Mouse (Mus musculus) hindbrain, embryonic 11.5 days (tissue): ENCODE data around the gene Gm20388. TPM values are rescaled to one million over a fixed set of nuclear protein-coding genes. Genes with fewer than 3 reads are reported as not detected.

ENCODE experiments used
- ATAC-seq: fragments of 200-750 bp; cut with Nextera tagmentation; 2 replicates; pipeline ENCODE4 v1.8.0; 2017; ENCODE audit warnings: mild to moderate bottlenecking, moderate TSS enrichment, moderate library complexity; ENCODE audit not compliant: low FRiP score
- DNase-seq: peaks from one replicate; pipeline ENCODE4 v3.0.0-alpha.2; 2015; ENCODE audit warnings: low spot score
- H3K27ac ChIP-seq: fragments of 300-500 bp; sonication (generic); 2 replicates; pipeline ENCODE4 v1.5.1; 2014; ENCODE audit warnings: mild to moderate bottlenecking, low read depth, low read length
- H3K27me3 ChIP-seq: fragments of 300-500 bp; sonication (generic); 2 replicates; pipeline ENCODE4 v1.6.1; 2014; ENCODE audit warnings: mild to moderate bottlenecking, low read length, moderate library complexity, mixed read lengths; ENCODE audit not compliant: control insufficient read depth, insufficient read depth
- H3K36me3 ChIP-seq: fragments of 300-500 bp; sonication (generic); 2 replicates; pipeline ENCODE4 v1.6.1; 2014; ENCODE audit warnings: mild to moderate bottlenecking, low read length, moderate library complexity, mixed read lengths; ENCODE audit not compliant: control insufficient read depth, insufficient read depth
- H3K4me1 ChIP-seq: fragments of 300-500 bp; sonication (generic); replicated peaks from 2 replicates; pipeline ENCODE4 v1.6.1; 2014; ENCODE audit warnings: low read length, mixed read lengths; ENCODE audit not compliant: control insufficient read depth, insufficient read depth
- H3K4me2 ChIP-seq: fragments of 300-500 bp; sonication (generic); replicated peaks from 2 replicates; pipeline ENCODE4 v1.6.1; 2014; ENCODE audit warnings: mild to moderate bottlenecking, low read depth, low read length
- H3K4me3 ChIP-seq: fragments of 300-500 bp; sonication (generic); 2 replicates; pipeline ENCODE4 v1.5.1; 2014; ENCODE audit warnings: low read depth, low read length
- H3K9ac ChIP-seq: fragments of 300-500 bp; sonication (generic); 2 replicates; pipeline ENCODE4 v1.6.1; 2014; ENCODE audit warnings: low read depth, low read length
- H3K9me3 ChIP-seq: fragments of 300-500 bp; sonication (generic); 2 replicates; pipeline ENCODE4 v1.6.1; 2016; ENCODE audit warnings: low read length; ENCODE audit not compliant: control insufficient read depth
- WGBS: fragments of 180-500 bp; shearing (Covaris S2); extraction: QIAGEN DNeasy Blood & Tissue Kit; methylation state at CpG from one replicate; pipeline ENCODE4 v1.1.7; 2014; 5-methylcytosine and 5-hydroxymethylcytosine counted together
- polyA plus RNA-seq: library from polyadenylated mRNA; unstranded; fragments of >200 nt; fragmentation: Nextera tagmentation; extraction: Ambion mirVana; gene quantifications from 2 replicates; pipeline ENCODE4 v1.2.1, GENCODE M21; 2014

Gene Gm20388
- polyA plus RNA-seq, 1 experiment from 2014 or later: 11.8 TPM

DNA sequence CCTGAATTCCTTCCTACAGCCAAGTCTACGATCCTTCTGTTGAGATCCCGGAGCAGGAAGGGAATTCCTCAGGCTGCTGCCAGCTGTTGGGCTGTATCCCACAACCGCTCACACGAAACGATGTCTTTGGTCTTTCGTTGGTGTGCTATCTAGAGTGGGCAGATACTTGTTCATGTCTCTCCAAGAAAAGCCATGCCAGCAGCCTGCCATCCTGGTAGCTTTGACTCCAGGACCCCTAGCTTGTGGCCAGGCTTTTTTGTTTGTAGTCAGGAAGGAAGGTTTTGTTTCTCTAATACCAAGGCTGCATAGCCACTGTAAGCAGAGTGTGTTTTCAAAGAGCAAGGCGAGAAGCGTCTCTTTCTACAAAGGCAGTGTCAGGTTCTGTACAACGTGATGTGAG is 193.3 kb downstream of the Gm20388 start:
- Histone ChIP-seq H3K36me3 (no peaks in the 10 kb centered on the region), H3K4me1 (peaks cover 2% of the 10 kb centered on the region; the same call in 1 of the 2 replicates), H3K4me2 (no peak overlapping the region), H3K9me3 (no peaks in the 10 kb centered on the region), H3K4me3 (no peak overlapping the region), H3K27ac (no peak overlapping the region), H3K9ac (no peak overlapping the region), H3K27me3 (no peaks in the 10 kb centered on the region)
- DNase-seq: no peak
- 93% methylated on average over 9 of the region's 9 CpGs for WGBS
- no peak for ATAC-seq

DNA sequence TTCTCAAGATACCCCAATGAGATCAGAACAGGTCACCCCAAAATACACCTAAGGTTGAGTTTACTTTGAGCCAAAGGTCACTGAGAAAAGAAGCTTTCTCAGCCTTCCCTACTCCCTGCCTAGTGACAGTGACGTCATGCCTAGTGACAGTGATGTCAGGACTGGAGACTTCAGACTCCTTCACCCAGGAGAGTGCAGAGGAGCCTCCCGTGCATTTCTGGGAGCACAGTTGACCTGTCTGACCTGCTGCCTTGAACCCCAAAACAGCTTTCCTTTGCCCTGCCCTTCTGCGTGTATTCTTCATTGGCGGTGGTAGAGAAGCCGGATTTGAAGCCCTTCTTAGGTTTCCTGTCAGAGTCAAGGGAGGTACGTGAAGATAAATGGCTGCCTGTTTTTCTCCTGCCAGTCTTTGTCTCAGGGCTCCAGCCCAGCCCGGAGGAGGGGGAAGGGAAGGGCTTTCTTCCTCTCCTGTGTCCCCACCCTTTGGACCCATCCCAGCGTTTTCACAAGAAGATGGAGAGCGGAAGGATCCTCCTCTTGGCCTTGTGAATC is 194.2 kb downstream of the Gm20388 start:
- H3K9ac ChIP-seq: no peak overlapping the region
- no peaks in the 10 kb centered on the region for H3K9me3 ChIP-seq
- no peaks in the 10 kb centered on the region for H3K36me3 ChIP-seq
- DNase-seq: no peak
- no peak for ATAC-seq
- 67% methylated on average over 9 of the region's 9 CpGs for WGBS
- H3K4me1 ChIP-seq: peaks cover 2% of the 10 kb centered on the region; the same call in 1 of the 2 replicates
- H3K27me3 ChIP-seq: no peaks in the 10 kb centered on the region
- no peak overlapping the region for H3K4me3 ChIP-seq
- H3K4me2 ChIP-seq: no peak overlapping the region
- no peak overlapping the region for H3K27ac ChIP-seq

DNA sequence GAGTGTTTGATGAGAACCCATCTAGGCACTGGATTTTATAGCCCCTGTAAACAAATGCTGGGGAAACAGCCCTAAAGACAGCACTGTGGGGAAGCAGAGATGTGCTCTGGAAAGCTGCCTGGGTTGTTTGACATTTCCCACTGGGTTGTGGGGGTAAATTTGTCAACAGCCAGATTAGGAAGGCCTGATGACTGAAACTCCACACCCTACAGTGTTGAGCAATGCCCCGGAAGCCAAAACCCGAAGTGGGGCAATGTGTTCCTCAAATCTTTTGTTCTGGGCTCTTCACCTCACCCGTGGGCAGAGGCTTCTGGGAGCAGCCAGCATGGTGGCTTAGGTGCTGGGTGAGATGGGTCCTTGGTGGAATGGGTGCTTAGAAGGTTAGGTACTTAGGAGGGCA is 198.5 kb downstream of the Gm20388 start:
- Histone ChIP-seq H3K4me2 (no peak overlapping the region), H3K9ac (no peak overlapping the region), H3K9me3 (no peaks in the 10 kb centered on the region), H3K4me1 (no peaks in the 10 kb centered on the region; the same call in 1 of the 2 replicates), H3K36me3 (no peaks in the 10 kb centered on the region), H3K27me3 (0 out of 2 replicates have a peak, but pooled peaks cover under 1% of the 10 kb centered on the region), H3K27ac (no peak overlapping the region), H3K4me3 (no peak overlapping the region)
- 61% methylated on average over 3 of the region's 3 CpGs for WGBS
- ATAC-seq (no peak), DNase-seq (no peak)

DNA sequence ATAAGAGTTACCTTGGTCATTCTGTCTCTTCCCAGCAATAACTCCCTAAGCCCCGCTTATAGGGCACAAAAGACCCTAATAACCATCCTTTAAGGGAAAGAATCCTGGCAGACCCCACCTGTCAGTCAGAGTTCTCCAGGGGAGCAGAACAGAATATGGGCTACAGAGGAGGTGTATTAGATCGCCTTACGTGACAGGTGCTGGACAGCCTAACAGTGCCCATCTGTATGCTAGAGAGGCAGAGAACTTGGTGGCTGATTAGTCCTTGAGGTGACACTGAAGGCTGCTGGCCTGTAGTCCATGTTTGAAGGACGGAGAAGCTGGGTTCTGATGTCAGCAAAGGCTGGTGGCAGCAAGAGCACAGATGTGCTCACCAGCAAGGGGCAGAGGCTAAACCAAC is 200.3 kb downstream of the Gm20388 start:
- no peak for ATAC-seq
- 89% methylated on average over 4 of the region's 4 CpGs for WGBS
- no peak for DNase-seq

DNA sequence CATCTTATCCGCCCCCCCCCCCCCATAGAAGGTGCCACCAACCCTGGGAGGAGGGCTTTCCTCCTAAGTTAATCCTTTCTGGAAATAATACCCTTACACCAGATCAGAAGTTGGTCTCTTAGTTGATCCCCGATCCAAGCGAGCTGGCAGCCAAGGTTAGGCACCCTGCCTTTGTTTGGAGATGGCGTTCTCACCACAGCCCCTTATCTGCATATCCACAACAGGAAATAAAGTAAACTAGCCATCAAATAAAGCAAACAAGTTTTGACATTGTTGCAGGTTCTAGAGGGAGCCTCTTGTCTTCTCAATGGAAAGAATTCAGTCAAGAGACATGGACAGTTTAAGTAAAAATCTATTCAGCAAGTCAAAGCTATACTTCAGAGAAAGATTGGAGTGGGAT is 200.7 kb downstream of the Gm20388 start:
- Histone ChIP-seq H3K36me3 (no peaks in the 10 kb centered on the region), H3K4me2 (no peak overlapping the region), H3K27me3 (peaks cover 21% of the 10 kb centered on the region), H3K27ac (no peak overlapping the region), H3K4me1 (no peaks in the 10 kb centered on the region; the same call in 1 of the 2 replicates), H3K9ac (no peak overlapping the region), H3K4me3 (no peak overlapping the region), H3K9me3 (no peaks in the 10 kb centered on the region)
- DNase-seq: no peak
- no peak for ATAC-seq
- WGBS: 69% methylated on average over 4 of the region's 4 CpGs

More for the DNA sequence above, 200.3 kb downstream of the Gm20388 start:
- Histone ChIP-seq H3K9me3 (no peaks in the 10 kb centered on the region), H3K36me3 (no peaks in the 10 kb centered on the region), H3K4me1 (no peaks in the 10 kb centered on the region; the same call in 1 of the 2 replicates), H3K27ac (no peak overlapping the region), H3K9ac (no peak overlapping the region), H3K4me2 (no peak overlapping the region), H3K4me3 (no peak overlapping the region), H3K27me3 (peaks cover 17% of the 10 kb centered on the region)

DNA sequence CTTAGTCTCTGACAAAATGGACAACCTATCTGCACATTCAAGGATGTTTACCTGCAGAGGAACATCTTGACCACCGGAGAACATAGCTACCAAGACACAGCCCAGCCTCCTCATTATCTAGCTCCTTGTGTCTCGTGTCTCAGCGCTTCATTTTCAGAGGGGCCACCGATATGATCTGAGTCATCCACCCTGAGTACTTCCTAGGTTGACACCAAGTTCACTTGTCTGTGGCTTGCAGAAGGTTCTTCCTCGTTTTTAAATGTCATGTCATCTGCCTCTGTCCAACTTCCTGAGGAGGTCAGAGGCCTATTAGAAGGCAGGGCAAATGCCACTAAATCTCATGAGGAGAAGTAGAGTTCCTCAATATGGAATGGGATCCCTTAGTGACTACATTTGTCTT is 201.9 kb downstream of the Gm20388 start:
- Histone ChIP-seq H3K4me1 (no peaks in the 10 kb centered on the region; the same call in 1 of the 2 replicates), H3K27ac (no peak overlapping the region), H3K4me3 (no peak overlapping the region), H3K27me3 (peaks cover 21% of the 10 kb centered on the region), H3K36me3 (no peaks in the 10 kb centered on the region), H3K4me2 (no peak overlapping the region), H3K9ac (no peak overlapping the region; the same call in 1 of the 2 replicates), H3K9me3 (no peaks in the 10 kb centered on the region)
- ATAC-seq (no peak), DNase-seq (no peak)
- WGBS: 86% methylated on average over 5 of the region's 5 CpGs

DNA sequence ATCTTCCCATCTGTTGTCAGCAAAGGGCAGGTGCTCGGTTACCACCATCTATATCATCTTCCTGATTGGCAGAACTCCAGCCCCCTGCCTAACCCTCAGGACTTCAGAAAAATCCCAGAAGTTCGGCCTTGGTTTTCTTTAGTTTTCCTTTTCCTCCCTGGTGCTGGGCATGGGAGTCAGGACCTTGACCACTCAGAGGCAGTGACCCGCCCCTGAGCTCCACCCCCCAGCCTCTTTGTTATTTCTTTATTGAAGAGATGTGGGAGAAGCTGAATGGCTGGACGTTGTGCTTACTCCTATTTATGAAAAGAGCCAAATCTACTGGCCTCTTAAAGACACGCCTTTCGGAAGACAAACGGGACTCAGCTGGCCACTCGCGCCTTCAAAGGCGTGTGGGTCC is 202.7 kb downstream of the Gm20388 start:
- peak; percentile 20 for ATAC-seq

DNA sequence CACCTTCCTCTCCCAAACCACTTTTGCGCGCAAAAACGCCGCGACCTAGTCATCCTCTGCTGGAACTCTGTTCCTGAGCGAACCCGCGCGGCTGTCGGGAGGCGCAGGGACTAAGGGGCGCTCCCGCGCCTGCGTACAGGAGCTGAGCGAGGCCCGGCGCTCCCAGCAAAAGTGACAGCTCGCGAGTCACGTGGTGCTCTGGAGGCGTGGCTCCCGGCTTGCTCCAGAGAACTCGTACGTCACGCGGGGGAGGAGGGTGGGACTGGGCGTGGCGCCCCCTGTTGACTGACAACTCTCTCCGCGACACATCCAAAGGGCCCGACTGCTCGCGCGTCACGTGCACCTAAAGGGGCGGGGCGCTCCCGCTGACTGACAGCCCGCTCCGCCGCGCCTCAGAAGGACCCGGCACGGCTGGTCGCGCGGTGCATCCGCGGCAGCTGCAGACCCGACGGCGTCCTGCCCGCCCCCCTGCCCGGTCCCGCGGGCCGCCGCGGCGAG is 203.2 kb downstream of the Gm20388 start, which contains the start of gene 6430548M08Rik:
Gene 6430548M08Rik (plus strand): TSS at position 395 of the 498 bp plus-strand sequence.
- Histone ChIP-seq H3K9me3 (no peaks in the 10 kb centered on the region), H3K36me3 (no peaks in the 10 kb centered on the region), H3K27me3 (peaks cover 21% of the 10 kb centered on the region), H3K4me1 (no peaks in the 10 kb centered on the region; the same call in 1 of the 2 replicates), H3K4me3 (peak within 1 kb of the TSS; percentile 54), H3K27ac (peak within 1 kb of the TSS; percentile 71), H3K4me2 (peak within 1 kb of the TSS; percentile 66), H3K9ac (peak within 1 kb of the TSS; percentile 64)
- DNase-seq: peak; percentile 100
- WGBS: under 1% methylated on average over 55 of the region's 61 CpGs
- ATAC-seq: peak; percentile 96

More for the DNA sequence above, 202.7 kb downstream of the Gm20388 start:
- Histone ChIP-seq H3K36me3 (no peaks in the 10 kb centered on the region), H3K4me3 (peak overlapping the region; percentile 54), H3K4me2 (peak overlapping the region; percentile 66), H3K4me1 (no peaks in the 10 kb centered on the region; the same call in 1 of the 2 replicates), H3K27ac (peak overlapping the region; percentile 71), H3K9ac (peak overlapping the region; percentile 40), H3K9me3 (no peaks in the 10 kb centered on the region), H3K27me3 (peaks cover 21% of the 10 kb centered on the region)
- 5% methylated on average over 10 of the region's 10 CpGs for WGBS
- DNase-seq: no peak
